Mouse (Mus musculus): ENCODE measurements around the gene Arid2. TPM values are rescaled to one million over a fixed set of nuclear protein-coding genes. Genes with fewer than 3 reads are reported as not detected.

The Arid2 gene
- polyA plus RNA-seq, 1 experiment from 2014 or later, result 26.8 TPM

DNA sequence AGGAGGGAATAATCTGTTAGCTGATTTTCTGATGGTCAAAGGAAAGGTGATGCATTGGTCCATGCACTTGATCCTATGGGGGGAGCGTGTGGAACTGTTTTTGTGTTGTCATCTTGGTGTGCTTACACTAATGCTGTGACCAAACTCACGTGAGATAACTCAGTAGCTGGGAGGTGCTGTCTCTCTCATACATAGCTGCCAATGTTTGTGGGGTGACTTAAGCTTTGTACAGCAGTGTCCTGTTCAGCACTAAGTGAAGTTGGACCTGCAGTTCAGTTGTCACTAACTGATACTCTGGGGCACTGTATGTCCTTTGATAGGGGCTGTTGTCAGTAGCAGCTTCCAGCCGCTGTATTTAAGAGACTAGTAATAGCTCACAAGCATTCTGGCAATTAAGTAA, 43.2 kb downstream of the Arid2 start:
- Histone ChIP-seq H3K4me2 (no peak overlapping the region), H3K4me3 (no peak overlapping the region), H3K27me3 (no peaks in the 10 kb centered on the region), H3K36me3 (peaks cover 4% of the 10 kb centered on the region; the same call in 1 of the 2 replicates), H3K27ac (no peak overlapping the region), H3K9me3 (no peaks in the 10 kb centered on the region), H3K9ac (no peak overlapping the region), H3K4me1 (replicated peaks) (peaks cover 20% of the 10 kb centered on the region)
- ATAC-seq (ENCODE audit: low FRiP score), result no peak
- WGBS, result 87% methylated on average over 3 of the region's 3 CpGs

DNA sequence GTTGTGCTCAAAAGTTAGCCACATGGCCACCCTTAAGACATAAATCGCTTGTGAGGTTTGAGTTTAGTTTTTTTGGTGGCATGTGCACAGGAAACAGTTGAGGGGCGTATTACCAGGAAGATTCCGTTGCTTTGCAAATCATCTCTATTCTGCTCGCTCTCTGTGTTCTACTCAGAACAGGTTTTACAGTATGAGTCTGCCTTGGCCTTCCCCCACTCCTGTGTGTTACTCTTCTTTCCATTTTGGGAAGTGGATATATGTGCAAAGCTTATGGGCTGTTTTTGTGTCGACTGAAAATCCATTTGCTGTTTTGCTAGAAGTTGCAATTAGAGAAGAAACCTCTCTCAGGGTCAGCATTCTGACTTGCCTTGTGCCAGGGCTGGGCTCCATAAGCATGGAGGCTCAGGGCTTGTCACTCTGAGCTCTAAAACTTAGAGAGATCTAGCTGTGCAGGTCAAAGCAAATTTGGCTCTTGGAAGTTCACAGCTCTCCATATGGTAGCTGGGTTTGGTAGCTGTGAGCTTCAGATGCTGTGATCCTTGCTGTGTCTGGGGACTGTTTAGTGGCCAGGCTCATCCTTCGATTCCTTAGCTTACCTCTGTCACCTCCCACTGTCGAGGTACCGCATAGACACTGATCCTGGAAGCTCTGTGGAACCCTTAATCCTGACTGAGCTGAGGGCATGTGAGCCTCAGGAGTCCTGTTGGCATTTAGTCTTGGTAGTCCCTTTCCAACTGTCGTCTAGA, 45.3 kb downstream of the Arid2 start:
- Histone ChIP-seq H3K4me3 (no peak overlapping the region), H3K27ac (no peak overlapping the region; the same call in 1 of the 2 replicates), H3K27me3 (no peaks in the 10 kb centered on the region), H3K4me2 (no peak overlapping the region), H3K9ac (no peak overlapping the region), H3K4me1 (replicated peaks) (peaks cover 15% of the 10 kb centered on the region), H3K36me3 (no peaks in the 10 kb centered on the region), H3K9me3 (no peaks in the 10 kb centered on the region)
- no peak for ATAC-seq (ENCODE audit: low FRiP score)
- WGBS, result 83% methylated on average over 9 of the region's 9 CpGs

GRCm38 (mm10) chr15:96333350-96333749, 46.0 kb downstream of the Arid2 start:
- no peak overlapping the region for H3K4me2 ChIP-seq
- H3K27ac ChIP-seq, result no peak overlapping the region; the same call in 1 of the 2 replicates
- H3K9me3 ChIP-seq, result no peaks in the 10 kb centered on the region
- H3K36me3 ChIP-seq, result no peaks in the 10 kb centered on the region
- H3K27me3 ChIP-seq, result no peaks in the 10 kb centered on the region
- no peak overlapping the region for H3K9ac ChIP-seq
- H3K4me1 ChIP-seq (replicated peaks), result peaks cover 15% of the 10 kb centered on the region
- WGBS, result 53% methylated on average over 5 of the region's 5 CpGs
- no peak for ATAC-seq (ENCODE audit: low FRiP score)
- no peak overlapping the region for H3K4me3 ChIP-seq

GRCm38 (mm10) chr15:96340924-96341323, 53.6 kb downstream of the Arid2 start:
- Histone ChIP-seq H3K9ac (no peak overlapping the region), H3K4me2 (no peak overlapping the region), H3K9me3 (no peaks in the 10 kb centered on the region), H3K4me1 (replicated peaks) (0 out of 2 replicates have a peak, but pooled peaks cover 6% of the 10 kb centered on the region), H3K4me3 (no peak overlapping the region), H3K27me3 (no peaks in the 10 kb centered on the region), H3K27ac (no peak overlapping the region), H3K36me3 (no peaks in the 10 kb centered on the region)
- 88% methylated on average over 2 of the region's 2 CpGs for WGBS
- ATAC-seq (ENCODE audit: low FRiP score), result no peak

DNA sequence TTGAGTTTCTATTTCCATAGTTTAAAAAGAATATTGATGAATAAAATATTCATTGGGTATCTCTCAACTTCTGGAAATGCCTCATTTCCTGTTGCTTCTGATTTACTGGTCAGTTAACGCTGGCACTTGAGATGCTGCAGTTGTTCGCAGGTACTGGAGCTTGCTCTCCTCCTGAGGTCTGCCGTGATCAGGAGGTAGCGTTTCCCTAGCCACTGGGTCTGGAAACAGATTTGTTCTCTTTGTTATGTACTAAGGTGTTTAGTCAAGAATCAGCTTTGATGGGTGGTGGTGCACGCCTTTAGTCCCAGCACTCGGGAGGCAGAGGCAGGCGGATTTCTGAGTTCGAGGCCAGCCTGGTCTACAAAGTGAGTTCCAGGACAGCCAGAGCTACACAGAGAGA, 54.8 kb downstream of the Arid2 start:
- H3K9me3 ChIP-seq, result no peaks in the 10 kb centered on the region
- no peak overlapping the region for H3K4me3 ChIP-seq
- H3K4me2 ChIP-seq, result no peak overlapping the region
- no peak overlapping the region for H3K27ac ChIP-seq
- H3K4me1 ChIP-seq (replicated peaks), result 0 out of 2 replicates have a peak, but pooled peaks cover 9% of the 10 kb centered on the region
- H3K27me3 ChIP-seq, result no peaks in the 10 kb centered on the region
- 94% methylated on average over 8 of the region's 8 CpGs for WGBS
- H3K9ac ChIP-seq, result no peak overlapping the region
- ATAC-seq (ENCODE audit: low FRiP score), result no peak
- H3K36me3 ChIP-seq, result no peaks in the 10 kb centered on the region

- Histone ChIP-seq H3K36me3 (no peaks in the 10 kb centered on the region), H3K9me3 (no peaks in the 10 kb centered on the region), H3K4me2 (no peak overlapping the region), H3K9ac (no peak overlapping the region), H3K27me3 (no peaks in the 10 kb centered on the region), H3K4me3 (no peak overlapping the region), H3K27ac (no peak overlapping the region), H3K4me1 (replicated peaks) (0 out of 2 replicates have a peak, but pooled peaks cover 9% of the 10 kb centered on the region)
- no peak for ATAC-seq (ENCODE audit: low FRiP score)
- WGBS, result 88% methylated on average over 3 of the region's 3 CpGs
These were observed 55.6 kb downstream of the Arid2 start for GRCm38 (mm10) chr15:96342871-96343270.

DNA sequence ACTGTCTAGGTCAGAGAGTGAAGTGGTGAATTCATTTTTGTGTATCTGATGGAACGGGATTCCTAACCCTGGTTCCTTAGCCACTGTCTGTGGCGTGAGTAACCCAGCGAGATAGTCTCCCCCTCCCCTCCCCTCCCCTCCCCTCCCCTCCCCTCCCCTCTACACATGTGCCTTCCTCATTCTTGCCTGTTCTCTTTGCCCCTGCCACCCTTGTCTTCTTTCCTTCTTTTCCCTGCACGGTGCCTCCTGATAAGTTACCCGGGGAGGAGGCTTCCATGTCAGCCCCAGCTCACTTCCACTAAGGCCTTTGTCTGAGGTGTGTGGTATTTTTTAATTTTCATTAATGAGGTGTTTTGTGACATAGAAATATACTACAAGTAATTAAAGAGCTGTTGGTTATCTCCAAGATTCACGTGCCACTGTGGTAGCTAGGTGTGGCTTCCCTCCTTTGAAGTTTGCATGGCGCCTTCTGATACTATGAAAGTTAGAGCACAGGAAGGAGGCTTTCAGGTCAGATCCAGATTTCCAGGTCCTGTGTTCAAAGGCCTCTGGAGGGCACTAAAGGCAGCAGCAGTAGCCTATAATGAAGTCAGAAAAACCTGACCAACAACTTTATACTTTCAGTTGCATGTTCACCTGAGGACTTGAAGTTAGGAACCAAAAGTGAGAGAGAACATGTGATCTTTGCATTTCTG, 57.4 kb downstream of the Arid2 start:
- WGBS, result 59% methylated on average over 7 of the region's 7 CpGs
- ATAC-seq (ENCODE audit: low FRiP score), result no peak
- Histone ChIP-seq H3K27me3 (no peaks in the 10 kb centered on the region), H3K27ac (no peak overlapping the region), H3K4me3 (no peak overlapping the region), H3K36me3 (no peaks in the 10 kb centered on the region), H3K9me3 (no peaks in the 10 kb centered on the region), H3K4me1 (replicated peaks) (0 out of 2 replicates have a peak, but pooled peaks cover 9% of the 10 kb centered on the region), H3K4me2 (no peak overlapping the region), H3K9ac (no peak overlapping the region)

DNA sequence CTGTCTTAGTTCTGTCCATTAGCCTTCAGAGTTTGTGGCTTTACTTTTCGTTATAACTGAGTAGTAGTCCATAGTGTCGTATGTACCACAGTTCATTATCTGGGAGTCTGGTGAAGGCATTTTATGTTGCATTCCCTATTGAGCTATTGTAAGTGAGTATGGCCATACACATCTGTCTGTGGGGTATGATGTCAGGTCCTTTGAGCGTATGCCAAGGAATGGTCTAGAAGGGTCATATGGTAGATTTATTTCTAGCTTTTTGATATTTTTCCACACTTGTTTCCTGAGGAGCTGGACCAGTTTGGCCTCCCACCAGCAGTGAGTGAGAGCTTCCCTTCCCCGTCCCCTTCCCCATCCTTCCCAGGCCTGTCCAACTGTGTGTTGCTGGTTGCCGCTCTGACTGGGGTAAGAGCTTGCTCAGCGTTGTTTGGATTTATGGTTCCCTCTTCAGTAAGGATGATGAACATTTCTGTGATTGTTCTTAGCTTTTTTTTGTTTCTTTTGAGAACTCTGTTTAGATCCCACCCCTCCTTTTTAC, 58.1 kb downstream of the Arid2 start:
- no peaks in the 10 kb centered on the region for H3K27me3 ChIP-seq
- H3K4me2 ChIP-seq, result no peak overlapping the region
- no peak overlapping the region for H3K4me3 ChIP-seq
- H3K9me3 ChIP-seq, result no peaks in the 10 kb centered on the region
- peaks cover 6% of the 10 kb centered on the region for H3K36me3 ChIP-seq
- WGBS, result 85% methylated on average over 6 of the region's 6 CpGs
- H3K4me1 ChIP-seq (replicated peaks), result 0 out of 2 replicates have a peak, but pooled peaks cover 9% of the 10 kb centered on the region
- no peak overlapping the region for H3K9ac ChIP-seq
- ATAC-seq (ENCODE audit: low FRiP score), result no peak
- no peak overlapping the region for H3K27ac ChIP-seq

DNA sequence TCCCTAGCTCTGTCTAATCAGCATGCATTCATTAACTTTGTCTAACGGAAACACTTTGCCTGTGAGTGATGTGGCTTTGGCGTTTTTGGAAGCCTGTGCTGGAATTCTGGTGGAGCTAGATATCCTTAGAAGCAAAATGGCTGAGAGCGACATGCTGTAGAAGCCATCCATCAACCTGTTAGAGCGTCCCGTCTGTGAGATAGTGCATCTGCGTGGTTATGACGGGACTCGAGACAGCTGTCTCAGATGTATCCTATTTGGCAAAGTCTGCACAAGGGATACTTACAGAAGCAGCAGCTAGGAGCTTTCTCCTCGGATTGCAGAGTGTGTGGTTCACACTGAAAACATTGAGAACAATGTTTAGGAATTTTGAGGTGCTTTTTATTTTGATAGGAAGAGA, 64.1 kb downstream of the Arid2 start:
- 91% methylated on average over 9 of the region's 9 CpGs for WGBS
- H3K36me3 ChIP-seq, result peaks cover 42% of the 10 kb centered on the region
- H3K9ac ChIP-seq, result no peak overlapping the region
- no peak overlapping the region for H3K4me2 ChIP-seq
- no peak overlapping the region for H3K4me3 ChIP-seq
- no peaks in the 10 kb centered on the region for H3K4me1 ChIP-seq (replicated peaks)
- ATAC-seq (ENCODE audit: low FRiP score), result no peak
- H3K27me3 ChIP-seq, result no peaks in the 10 kb centered on the region
- H3K9me3 ChIP-seq, result 0 out of 2 replicates have a peak, but pooled peaks cover 4% of the 10 kb centered on the region
- H3K27ac ChIP-seq, result no peak overlapping the region

DNA sequence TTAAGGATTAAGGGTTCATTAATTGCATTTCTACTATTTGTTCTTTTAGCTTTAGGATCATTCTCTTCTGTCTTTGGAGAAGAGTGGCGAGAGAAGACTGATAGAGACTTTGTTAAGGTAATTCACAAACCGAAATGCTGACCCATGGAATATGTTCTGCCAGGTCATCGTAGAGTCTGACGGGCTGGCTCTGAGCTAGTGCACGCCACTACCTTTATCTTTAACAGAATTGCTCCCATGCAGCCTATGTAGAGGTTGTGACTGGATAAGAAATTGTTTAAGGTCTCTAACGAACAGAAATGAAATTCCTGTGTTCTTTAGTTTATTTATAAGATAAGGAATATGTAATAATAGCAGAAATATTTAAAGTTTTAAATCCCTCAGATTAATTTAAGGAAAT, 71.6 kb downstream of the Arid2 start:
- peaks cover 51% of the 10 kb centered on the region for H3K36me3 ChIP-seq
- H3K9me3 ChIP-seq, result no peaks in the 10 kb centered on the region
- no peak overlapping the region for H3K4me2 ChIP-seq
- H3K9ac ChIP-seq, result no peak overlapping the region
- no peak for ATAC-seq (ENCODE audit: low FRiP score)
- WGBS, result 96% methylated on average over 6 of the region's 6 CpGs
- H3K4me3 ChIP-seq, result no peak overlapping the region
- no peak overlapping the region for H3K27ac ChIP-seq
- no peaks in the 10 kb centered on the region for H3K27me3 ChIP-seq
- H3K4me1 ChIP-seq (replicated peaks), result no peaks in the 10 kb centered on the region

DNA sequence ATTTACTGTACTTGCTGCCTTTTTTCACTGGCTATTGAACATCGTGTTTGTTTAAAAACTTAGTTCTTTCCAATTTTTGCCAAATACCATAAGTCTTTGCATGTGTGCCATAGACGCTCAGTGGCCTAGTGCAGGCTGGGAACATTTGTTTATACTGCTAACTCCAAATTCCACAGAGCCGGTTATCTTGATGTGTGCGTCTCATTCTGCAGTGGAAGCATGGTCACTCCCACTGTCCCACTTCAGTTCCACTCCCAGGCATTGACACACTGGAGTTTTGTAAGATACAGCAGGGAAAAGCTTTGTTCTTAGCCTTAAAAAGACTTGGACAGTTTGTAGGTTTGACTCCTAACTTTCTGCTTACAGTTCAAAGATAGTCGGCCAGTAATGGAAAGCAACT, 73.3 kb downstream of the Arid2 start:
- no peak overlapping the region for H3K27ac ChIP-seq
- H3K9ac ChIP-seq, result no peak overlapping the region
- H3K4me2 ChIP-seq, result no peak overlapping the region
- H3K4me3 ChIP-seq, result no peak overlapping the region
- H3K36me3 ChIP-seq, result peaks cover 63% of the 10 kb centered on the region
- no peaks in the 10 kb centered on the region for H3K4me1 ChIP-seq (replicated peaks)
- no peaks in the 10 kb centered on the region for H3K27me3 ChIP-seq
- 92% methylated on average over 5 of the region's 5 CpGs for WGBS
- no peaks in the 10 kb centered on the region for H3K9me3 ChIP-seq
- ATAC-seq (ENCODE audit: low FRiP score), result no peak

- Histone ChIP-seq H3K4me3 (no peak overlapping the region), H3K4me2 (no peak overlapping the region), H3K27me3 (no peaks in the 10 kb centered on the region), H3K9ac (no peak overlapping the region), H3K27ac (no peak overlapping the region), H3K36me3 (peaks cover 79% of the 10 kb centered on the region), H3K9me3 (no peaks in the 10 kb centered on the region), H3K4me1 (replicated peaks) (no peaks in the 10 kb centered on the region)
- WGBS, result 68% methylated on average over 3 of the region's 3 CpGs
- ATAC-seq (ENCODE audit: low FRiP score), result no peak
These were observed 78.0 kb downstream of the Arid2 start for GRCm38 (mm10) chr15:96365351-96365750.

Data from hindbrain, embryonic 13.5 days (tissue).